Mouse (Mus musculus) neural tube, embryonic 11.5 days (tissue): Measurements from ENCODE around the gene Als2cl. TPM values are rescaled to one million over a fixed set of nuclear protein-coding genes. Genes with fewer than 3 reads are reported as not detected.

ENCODE experiments used
- ATAC-seq: fragments of 200-750 bp; cut with Nextera tagmentation; 2 replicates; pipeline ENCODE4 v1.8.0; 2017; ENCODE audit warnings: moderate number of reproducible peaks, mild to moderate bottlenecking, moderate TSS enrichment, moderate library complexity; ENCODE audit not compliant: insufficient read depth, low FRiP score, low TSS enrichment
- DNase-seq: peaks from one replicate; pipeline ENCODE4 v3.0.0-alpha.2; 2015; ENCODE audit warnings: low spot score
- H3K27ac ChIP-seq: fragments of 300-500 bp; sonication (generic); 2 replicates; pipeline ENCODE4 v1.5.1; 2014; ENCODE audit warnings: low read depth, mild to moderate bottlenecking, low read length
- H3K27me3 ChIP-seq: fragments of 300-500 bp; sonication (generic); 2 replicates; pipeline ENCODE4 v1.6.1; 2014; ENCODE audit warnings: mild to moderate bottlenecking, low read length, mixed read lengths; ENCODE audit not compliant: control insufficient read depth, insufficient read depth
- H3K36me3 ChIP-seq: fragments of 300-500 bp; sonication (generic); 2 replicates; pipeline ENCODE4 v1.6.1; 2014; ENCODE audit warnings: mild to moderate bottlenecking, low read length, moderate library complexity, mixed read lengths; ENCODE audit not compliant: control insufficient read depth, insufficient read depth
- H3K4me1 ChIP-seq: fragments of 300-500 bp; sonication (generic); 2 replicates; pipeline ENCODE4 v1.6.1; 2014; ENCODE audit warnings: low read length, mixed read lengths; ENCODE audit not compliant: control insufficient read depth, insufficient read depth
- H3K4me2 ChIP-seq: fragments of 300-500 bp; sonication (generic); 2 replicates; pipeline ENCODE4 v1.6.1; 2014; ENCODE audit warnings: low read depth, mild to moderate bottlenecking, moderate library complexity
- H3K4me3 ChIP-seq: fragments of 300-500 bp; sonication (generic); 2 replicates; pipeline ENCODE4 v1.5.1; 2014; ENCODE audit warnings: low read depth, low read length
- H3K9ac ChIP-seq: fragments of 300-500 bp; sonication (generic); 2 replicates; pipeline ENCODE4 v1.6.1; 2014; ENCODE audit warnings: mild to moderate bottlenecking, low read length
- H3K9me3 ChIP-seq: fragments of 300-500 bp; sonication (generic); 2 replicates; pipeline ENCODE4 v1.6.1; 2016; ENCODE audit warnings: low read length; ENCODE audit not compliant: control insufficient read depth
- WGBS: fragments of 180-500 bp; shearing (Covaris S2); extraction: QIAGEN DNeasy Blood & Tissue Kit; methylation state at CpG from one replicate; pipeline ENCODE4 v1.1.7; 2014; 5-methylcytosine and 5-hydroxymethylcytosine counted together
- polyA plus RNA-seq: library from polyadenylated mRNA; unstranded; fragments of >200 nt; fragmentation: Nextera tagmentation; extraction: Ambion mirVana; gene quantifications from 2 replicates; pipeline ENCODE4 v1.2.1, GENCODE M21; 2014

The Als2cl gene
- polyA plus RNA-seq, 1 experiment from 2014 or later = 1.1 TPM

DNA sequence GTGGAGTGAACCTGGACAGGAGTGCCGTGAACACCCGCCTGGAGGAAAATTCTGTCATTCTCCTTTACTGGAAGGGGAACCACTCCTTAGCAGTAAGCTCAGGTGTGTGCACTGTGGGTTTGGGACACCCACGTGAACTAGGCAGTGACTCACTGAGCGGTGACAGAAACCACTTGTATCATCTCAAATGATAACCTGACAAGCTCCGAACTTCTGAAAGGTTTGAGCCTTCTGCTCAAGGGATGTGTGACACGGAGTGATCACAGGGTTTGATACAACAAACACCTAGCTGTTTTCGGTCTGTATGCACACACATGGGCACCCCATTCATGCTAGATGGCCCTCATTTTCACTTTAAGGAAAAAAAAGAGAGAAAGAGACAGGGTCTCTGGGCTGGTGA, 37.1 kb downstream of the Als2cl start, which contains the start of gene Fam240a:
Gene Fam240a (minus strand): TSS at position 76 of the 400 bp plus-strand sequence.
- Histone ChIP-seq H3K36me3 (no peaks in the 10 kb centered on the region), H3K4me3 (no peak within 1 kb of the TSS), H3K27me3 (no peaks in the 10 kb centered on the region), H3K4me1 (no peaks in the 10 kb centered on the region), H3K4me2 (no peak within 1 kb of the TSS), H3K9me3 (no peaks in the 10 kb centered on the region), H3K9ac (no peak within 1 kb of the TSS), H3K27ac (no peak within 1 kb of the TSS)
- DNase-seq (no peak), ATAC-seq (no peak)
- 91% methylated on average over 7 of the region's 7 CpGs for WGBS

DNA sequence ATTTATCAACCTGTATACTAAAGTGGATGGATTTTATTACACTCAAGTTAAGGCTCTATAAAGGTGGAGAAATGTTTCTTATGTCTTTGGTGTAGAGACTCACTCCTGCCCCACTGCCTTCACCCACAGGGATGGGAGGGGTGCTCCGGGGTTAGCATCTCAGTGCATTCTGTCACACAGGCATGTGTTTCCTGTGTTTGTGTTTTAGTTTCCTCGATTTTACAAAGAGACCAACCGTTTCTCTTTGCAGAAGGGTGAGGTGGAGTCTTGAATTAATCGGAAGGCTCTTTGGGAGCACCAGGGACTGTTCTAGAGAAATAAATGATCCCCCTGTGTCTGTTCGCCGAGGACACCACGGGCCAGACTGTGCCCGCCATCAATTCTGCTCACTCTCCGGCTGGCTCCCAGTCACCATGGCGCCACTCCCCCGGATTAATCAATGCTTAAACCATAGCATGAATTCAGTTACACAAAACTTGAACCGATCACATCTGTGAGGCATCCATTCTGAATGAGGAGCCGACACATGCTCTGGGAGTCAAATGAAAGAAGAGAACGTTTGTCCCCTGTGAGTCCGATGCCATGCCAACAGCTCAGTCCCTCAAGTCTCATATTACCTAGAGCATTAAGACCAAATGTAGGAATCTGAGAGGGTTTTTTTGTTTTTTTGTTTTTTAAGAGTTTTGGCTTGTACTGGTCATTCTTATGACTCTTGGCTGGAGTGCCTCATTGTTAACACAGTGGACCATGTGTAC, 41.2 kb downstream of the Als2cl start:
- Histone ChIP-seq H3K36me3 (no peaks in the 10 kb centered on the region), H3K27me3 (no peaks in the 10 kb centered on the region), H3K9ac (no peak overlapping the region), H3K4me1 (no peaks in the 10 kb centered on the region), H3K9me3 (no peaks in the 10 kb centered on the region), H3K4me2 (no peak overlapping the region), H3K27ac (no peak overlapping the region), H3K4me3 (no peak overlapping the region)
- ATAC-seq (no peak), DNase-seq (no peak)
- WGBS = 61% methylated on average over 15 of the region's 15 CpGs

DNA sequence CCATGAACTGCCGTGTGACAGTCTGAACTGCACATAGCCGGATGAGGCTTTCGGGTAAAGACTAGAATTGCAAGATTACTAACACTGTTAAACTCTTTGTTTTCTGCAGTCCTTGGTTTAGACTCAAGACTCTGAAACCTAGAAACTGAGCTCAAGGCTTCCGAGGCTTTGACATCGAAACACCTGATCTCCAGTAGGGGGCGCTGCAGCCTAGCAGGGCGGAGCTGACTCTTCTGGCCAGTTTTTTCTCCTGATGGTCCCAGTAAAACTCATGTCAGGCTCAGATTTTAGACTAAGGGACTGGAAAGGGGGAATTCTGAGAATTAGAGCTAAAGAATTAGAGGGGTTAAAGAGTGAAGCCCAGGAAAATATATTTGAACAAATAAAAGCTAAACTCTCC, 43.1 kb downstream of the Als2cl start:
- WGBS = 17% methylated on average over 7 of the region's 7 CpGs
- no peak overlapping the region for H3K27ac ChIP-seq
- DNase-seq = peak; percentile 79
- ATAC-seq = no peak
- no peak overlapping the region for H3K4me2 ChIP-seq
- H3K27me3 ChIP-seq = no peaks in the 10 kb centered on the region
- no peak overlapping the region for H3K4me3 ChIP-seq
- H3K9me3 ChIP-seq = no peaks in the 10 kb centered on the region
- H3K4me1 ChIP-seq = no peaks in the 10 kb centered on the region
- no peaks in the 10 kb centered on the region for H3K36me3 ChIP-seq
- no peak overlapping the region for H3K9ac ChIP-seq

DNA sequence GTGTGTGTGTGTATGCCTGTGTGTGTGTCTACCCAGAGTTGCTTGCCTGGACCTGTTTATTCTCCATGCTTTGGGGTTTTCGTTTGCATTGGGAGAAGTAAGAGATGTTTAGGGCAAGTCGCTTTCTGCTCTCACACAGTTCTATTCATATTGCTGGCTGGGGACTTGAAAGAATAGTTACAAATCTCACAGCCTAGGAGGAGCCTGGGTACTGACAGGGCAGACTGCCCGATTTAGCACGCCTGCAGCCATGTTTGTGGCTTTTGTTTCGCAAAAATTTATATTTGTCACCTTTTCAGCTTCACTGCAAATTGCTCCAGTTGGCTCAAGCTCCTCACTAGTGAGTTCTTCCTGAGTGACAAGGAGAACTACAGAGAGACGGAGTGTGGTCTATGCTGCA, 51.9 kb downstream of the Als2cl start:
- no peak for DNase-seq
- H3K4me3 ChIP-seq = no peak overlapping the region
- H3K4me1 ChIP-seq = no peaks in the 10 kb centered on the region
- no peaks in the 10 kb centered on the region for H3K27me3 ChIP-seq
- 54% methylated on average over 6 of the region's 6 CpGs for WGBS
- no peak overlapping the region for H3K27ac ChIP-seq
- no peaks in the 10 kb centered on the region for H3K36me3 ChIP-seq
- H3K9ac ChIP-seq = no peak overlapping the region
- peak; percentile 20; the same call in 1 of the 2 replicates for ATAC-seq
- no peak overlapping the region for H3K4me2 ChIP-seq
- no peaks in the 10 kb centered on the region for H3K9me3 ChIP-seq

DNA sequence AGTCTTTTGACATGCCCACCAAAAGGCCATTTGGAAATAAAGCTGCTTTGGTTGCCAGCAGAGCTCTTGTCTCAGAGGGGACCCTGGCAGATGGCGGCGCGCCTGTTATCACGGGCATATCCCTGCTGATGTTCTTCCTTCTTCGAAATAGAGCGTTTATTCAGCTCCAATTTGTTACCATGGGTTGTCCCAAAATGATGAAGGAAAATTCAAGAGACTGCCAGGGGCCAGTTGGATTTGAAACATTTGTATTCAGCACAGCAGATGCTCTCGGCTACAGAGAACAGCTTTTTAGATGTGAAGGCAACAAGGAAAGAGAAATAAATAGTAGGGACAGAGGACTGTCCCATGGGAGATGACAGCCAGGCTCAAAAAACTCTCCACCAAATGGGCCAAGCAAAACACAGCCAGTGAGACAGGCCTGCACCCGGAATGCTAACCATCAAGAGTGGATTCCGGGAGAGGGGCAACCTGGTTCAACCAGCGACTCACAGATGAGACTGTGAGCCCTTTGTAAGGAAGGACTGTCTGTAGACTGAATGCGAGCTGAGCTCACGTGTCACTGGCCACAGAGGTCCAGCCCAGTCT, 54.3 kb downstream of the Als2cl start:
- H3K9me3 ChIP-seq = no peaks in the 10 kb centered on the region
- ATAC-seq (no peak), DNase-seq (no peak)
- no peak overlapping the region for H3K27ac ChIP-seq
- H3K4me2 ChIP-seq = no peak overlapping the region
- no peaks in the 10 kb centered on the region for H3K36me3 ChIP-seq
- H3K4me1 ChIP-seq = no peaks in the 10 kb centered on the region
- H3K9ac ChIP-seq = no peak overlapping the region
- no peak overlapping the region for H3K4me3 ChIP-seq
- WGBS = 77% methylated on average over 12 of the region's 12 CpGs
- H3K27me3 ChIP-seq = no peaks in the 10 kb centered on the region

DNA sequence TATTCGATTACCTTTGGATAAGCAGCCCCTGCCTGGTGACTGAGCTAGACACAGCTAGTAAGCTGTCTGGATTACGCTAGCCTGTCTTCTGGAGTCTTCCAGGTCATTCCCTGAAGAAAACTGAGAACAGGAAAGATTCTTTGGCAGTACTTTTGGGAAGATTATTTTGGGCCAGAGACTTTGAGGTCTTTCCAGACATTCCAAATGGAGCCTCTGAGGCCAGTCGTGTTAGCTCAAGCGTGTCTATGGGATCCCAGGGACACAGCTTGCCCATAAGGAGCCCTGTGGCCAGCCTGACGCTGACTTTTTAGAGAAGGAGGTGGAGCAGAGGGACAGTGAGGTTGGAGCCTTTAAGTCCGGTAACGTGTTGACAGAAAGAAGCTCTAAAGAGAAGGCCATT, 56.3 kb downstream of the Als2cl start:
- no peaks in the 10 kb centered on the region for H3K36me3 ChIP-seq
- H3K27ac ChIP-seq = no peak overlapping the region
- no peak overlapping the region for H3K4me3 ChIP-seq
- H3K4me1 ChIP-seq = no peaks in the 10 kb centered on the region
- WGBS = 85% methylated on average over 7 of the region's 7 CpGs
- DNase-seq (no peak), ATAC-seq (no peak)
- H3K9ac ChIP-seq = no peak overlapping the region
- no peaks in the 10 kb centered on the region for H3K27me3 ChIP-seq
- no peaks in the 10 kb centered on the region for H3K9me3 ChIP-seq
- no peak overlapping the region for H3K4me2 ChIP-seq

DNA sequence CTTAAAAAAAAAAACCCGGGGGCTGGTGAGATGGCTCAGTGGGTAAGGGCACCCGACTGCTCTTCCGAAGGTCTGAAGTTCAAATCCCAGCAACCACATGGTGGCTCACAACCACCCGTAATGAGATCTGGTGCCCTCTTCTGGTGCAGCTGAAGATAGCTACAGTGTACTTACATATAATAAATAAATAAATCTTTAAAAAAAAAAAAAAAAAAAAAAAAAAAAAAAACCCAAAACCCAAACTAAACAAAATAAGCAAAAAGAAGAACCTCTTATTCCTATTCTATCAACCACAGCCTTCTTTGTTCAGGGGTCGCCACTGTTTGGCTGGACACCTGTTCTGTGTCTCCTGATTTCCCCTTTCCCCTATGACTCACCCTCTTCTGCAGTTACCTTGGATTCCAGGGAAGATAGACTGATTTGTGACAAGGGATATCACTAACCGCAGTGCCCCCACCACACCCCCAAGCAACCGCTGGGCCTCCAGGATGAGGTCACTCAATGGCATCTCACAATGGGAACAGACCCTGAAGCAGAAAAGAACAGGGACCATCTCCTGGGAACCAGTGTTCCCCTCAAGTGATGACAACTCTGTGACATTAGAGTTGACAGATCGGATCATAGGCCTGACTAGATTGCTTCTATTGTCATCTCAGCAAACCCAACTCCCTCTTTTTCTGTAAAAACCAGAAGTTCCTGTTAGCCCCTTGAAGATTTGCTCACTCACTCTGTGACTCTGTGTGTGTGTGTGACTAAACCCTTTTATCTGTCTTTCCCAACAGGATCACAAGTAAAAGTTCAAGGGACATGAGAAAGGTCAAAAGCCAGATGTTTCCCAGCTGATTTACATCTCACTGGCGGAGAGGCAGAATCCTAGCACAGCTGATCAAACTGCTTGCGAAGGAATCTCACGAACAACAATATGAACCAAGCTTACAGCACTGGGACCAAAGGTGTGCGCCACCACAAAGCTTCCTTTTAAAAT, 58.1 kb downstream of the Als2cl start:
- DNase-seq = no peak
- H3K9ac ChIP-seq = no peak overlapping the region
- H3K4me2 ChIP-seq = no peak overlapping the region
- ATAC-seq = no peak
- H3K27ac ChIP-seq = no peak overlapping the region
- no peak overlapping the region for H3K4me3 ChIP-seq
- no peaks in the 10 kb centered on the region for H3K9me3 ChIP-seq
- no peaks in the 10 kb centered on the region for H3K27me3 ChIP-seq
- H3K36me3 ChIP-seq = no peaks in the 10 kb centered on the region
- H3K4me1 ChIP-seq = no peaks in the 10 kb centered on the region
- 66% methylated on average over 12 of the region's 12 CpGs for WGBS

DNA sequence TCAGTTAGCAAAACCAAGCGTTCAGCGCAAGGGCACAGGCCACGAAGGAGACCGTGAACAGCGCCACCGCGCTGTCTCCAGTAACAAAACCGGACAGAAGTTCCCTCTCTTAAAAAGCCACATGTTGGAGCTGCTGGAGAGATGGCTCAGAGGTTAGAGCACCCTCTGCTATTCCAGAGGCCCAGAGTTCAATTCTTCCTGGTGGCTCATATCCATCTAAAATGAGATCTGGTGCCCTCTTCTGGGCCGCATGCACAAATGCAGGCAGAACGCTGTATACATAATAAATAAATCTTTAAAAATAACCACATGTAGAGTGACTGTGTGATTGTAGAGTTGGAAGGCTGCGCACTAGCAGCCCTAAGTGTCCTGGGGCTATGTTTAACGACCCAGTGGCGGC, 64.6 kb downstream of the Als2cl start:
- no peaks in the 10 kb centered on the region for H3K36me3 ChIP-seq
- no peak overlapping the region for H3K9ac ChIP-seq
- H3K27me3 ChIP-seq = peaks cover 31% of the 10 kb centered on the region
- H3K4me2 ChIP-seq = no peak overlapping the region
- 28% methylated on average over 13 of the region's 13 CpGs for WGBS
- no peak for DNase-seq
- no peaks in the 10 kb centered on the region; the same call in 1 of the 2 replicates for H3K4me1 ChIP-seq
- H3K9me3 ChIP-seq = no peaks in the 10 kb centered on the region
- no peak overlapping the region for H3K27ac ChIP-seq
- H3K4me3 ChIP-seq = no peak overlapping the region
- no peak for ATAC-seq
